Mouse (Mus musculus) CH12.LX (cell line): Measurements from ENCODE around the gene Hist1h3g. TPM values are rescaled to one million over a fixed set of nuclear protein-coding genes. Genes with fewer than 3 reads are reported as not detected.

ENCODE experiments used
- DNase-seq: peaks from one replicate; pipeline ENCODE4 v3.0.0-alpha.2; 2013; ENCODE audit errors: extremely low read depth
- H3K27ac ChIP-seq: 2 replicates; pipeline ENCODE4 v1.5.1; 2012; ENCODE audit warnings: low read depth, mild to moderate bottlenecking, control low read depth, moderate library complexity; ENCODE audit not compliant: insufficient read depth
- H3K27me3 ChIP-seq: replicated peaks from 2 replicates; pipeline ENCODE3; 2012; ENCODE audit warnings: inconsistent platforms
- H3K36me3 ChIP-seq, 2 experiments: replicated peaks in 1 of 2; 2 replicates each; pipeline versions ENCODE3 to v1.6.1; 2012; ENCODE audit warnings: inconsistent platforms in 1 of 2, low read length in 1 of 2, mild to moderate bottlenecking in 1 of 2, mixed read lengths in 1 of 2, moderate library complexity in 1 of 2; ENCODE audit not compliant: control insufficient read depth in 1 of 2, insufficient read depth in 1 of 2
- H3K4me1 ChIP-seq, 2 experiments: 2 replicates each; pipeline ENCODE4 v1.6.1; 2012; ENCODE audit warnings: inconsistent platforms in 1 of 2, moderate library complexity in 1 of 2; ENCODE audit not compliant: insufficient read depth in 2 of 2, control insufficient read depth in 1 of 2
- H3K4me2 ChIP-seq: 2 replicates; pipeline ENCODE4 v1.6.1; 2012; ENCODE audit warnings: low read depth, mild to moderate bottlenecking, control low read depth; ENCODE audit not compliant: poor library complexity, insufficient read depth, severe bottlenecking
- H3K4me3 ChIP-seq, 3 experiments: fragments of 150-350 bp in 1 of 3; sonication (generic) in 1 of 3; replicated peaks in 1 of 3; 2 replicates each; pipeline versions ENCODE3 to v1.5.1; 2011 to 2012; ENCODE audit warnings: low read depth in 2 of 3, low read length in 2 of 3, mild to moderate bottlenecking in 2 of 3, moderate library complexity in 2 of 3, control low read depth in 1 of 3, improper control_type of control experiment in 1 of 3, inconsistent platforms in 1 of 3, mixed read lengths in 1 of 3; ENCODE audit not compliant: poor library complexity in 1 of 3
- H3K79me2 ChIP-seq: replicated peaks from 2 replicates; pipeline ENCODE4 v1.6.1; 2012; ENCODE audit warnings: mild to moderate bottlenecking, moderate library complexity; ENCODE audit not compliant: control insufficient read depth, poor library complexity, insufficient read depth, severe bottlenecking; ENCODE audit errors: extremely low read depth
- H3K9ac ChIP-seq: 2 replicates; pipeline ENCODE4 v1.6.1; 2012; ENCODE audit warnings: low read depth, mild to moderate bottlenecking, control low read depth, moderate library complexity; ENCODE audit not compliant: insufficient read depth
- H3K9me3 ChIP-seq: replicated peaks from 2 replicates; pipeline ENCODE3; 2012; ENCODE audit warnings: low read length, inconsistent platforms, mixed read lengths
- BHLHE40 ChIP-seq: IDR thresholded peaks from 2 replicates; pipeline ENCODE4 v1.6.1; 2011; ENCODE audit warnings: mild to moderate bottlenecking, low read depth, low read length, improper control_type of control experiment
- E2F4 ChIP-seq: IDR thresholded peaks from 2 replicates; pipeline ENCODE4 v1.6.1; 2011; ENCODE audit warnings: low read depth, low read length, improper control_type of control experiment; ENCODE audit not compliant: insufficient replicate concordance
- ELF1 ChIP-seq: IDR thresholded peaks from 2 replicates; pipeline ENCODE4 v1.6.1; 2014; ENCODE audit warnings: low read depth, mild to moderate bottlenecking, inconsistent platforms, low read length, improper control_type of control experiment
- ETS1 ChIP-seq: conservative IDR thresholded peaks from 2 replicates; pipeline ENCODE4 v1.6.1; 2012; ENCODE audit warnings: low read depth, mild to moderate bottlenecking, inconsistent platforms, low read length, improper control_type of control experiment, moderate library complexity
- GABPA ChIP-seq: IDR thresholded peaks from 2 replicates; pipeline ENCODE4 v1.6.1; 2012; ENCODE audit warnings: low read depth, low read length, improper control_type of control experiment, inconsistent platforms; ENCODE audit not compliant: insufficient replicate concordance
- HCFC1 ChIP-seq: IDR thresholded peaks from 2 replicates; pipeline ENCODE4 v1.6.1; 2012; ENCODE audit warnings: low read depth, mild to moderate bottlenecking, inconsistent platforms, low read length, improper control_type of control experiment
- KAT2A ChIP-seq: IDR thresholded peaks from 2 replicates; pipeline ENCODE4 v1.6.1; 2012; ENCODE audit warnings: low read length, improper control_type of control experiment, inconsistent platforms; ENCODE audit not compliant: insufficient replicate concordance
- MAFK ChIP-seq: IDR thresholded peaks from 2 replicates; pipeline ENCODE4 v1.6.1; 2011; ENCODE audit warnings: low read length, improper control_type of control experiment; ENCODE audit not compliant: insufficient replicate concordance
- MAX ChIP-seq: IDR thresholded peaks from 2 replicates; pipeline ENCODE4 v1.6.1; 2011; ENCODE audit warnings: low read length, improper control_type of control experiment
- MAZ ChIP-seq: IDR thresholded peaks from 2 replicates; pipeline ENCODE4 v1.6.1; 2012; ENCODE audit warnings: low read depth, mild to moderate bottlenecking, inconsistent platforms, low read length, improper control_type of control experiment, moderate library complexity
- MXI1 ChIP-seq: IDR thresholded peaks from 2 replicates; pipeline ENCODE4 v1.6.1; 2011; ENCODE audit warnings: mild to moderate bottlenecking, low read depth, low read length, improper control_type of control experiment
- MYC ChIP-seq: IDR thresholded peaks from 2 replicates; pipeline ENCODE4 v1.6.1; 2011; ENCODE audit warnings: low read depth, mild to moderate bottlenecking, improper control_type of control experiment, low read length
- NRF1 ChIP-seq: IDR thresholded peaks from 2 replicates; pipeline ENCODE4 v1.6.1; 2014; ENCODE audit warnings: low read depth, mild to moderate bottlenecking, inconsistent platforms, low read length, improper control_type of control experiment, moderate library complexity
- PAX5 ChIP-seq: IDR thresholded peaks from 2 replicates; pipeline ENCODE4 v1.6.1; 2012; ENCODE audit warnings: low read length, inconsistent platforms, mixed read lengths
- POLR2A ChIP-seq: IDR thresholded peaks from 2 replicates; pipeline ENCODE4 v1.6.1; 2011; ENCODE audit warnings: low read depth, mild to moderate bottlenecking, improper control_type of control experiment, low read length
- POLR2AphosphoS2 ChIP-seq: IDR thresholded peaks from 2 replicates; pipeline ENCODE4 v1.6.1; 2011; ENCODE audit warnings: low read depth, low read length, improper control_type of control experiment
- SIN3A ChIP-seq: IDR thresholded peaks from 2 replicates; pipeline ENCODE4 v1.6.1; 2012; ENCODE audit warnings: low read length, improper control_type of control experiment, inconsistent platforms
- TBP ChIP-seq: conservative IDR thresholded peaks from 2 replicates; pipeline ENCODE4 v1.6.1; 2011; ENCODE audit warnings: low read depth, low read length, improper control_type of control experiment
- UBTF ChIP-seq: IDR thresholded peaks from 2 replicates; pipeline ENCODE4 v1.6.1; 2012; ENCODE audit warnings: low read depth, mild to moderate bottlenecking, inconsistent platforms, low read length, improper control_type of control experiment, moderate library complexity
- USF2 ChIP-seq: conservative IDR thresholded peaks from 2 replicates; pipeline ENCODE4 v1.6.1; 2011; ENCODE audit warnings: low read depth, low read length, improper control_type of control experiment
- ZC3H11A ChIP-seq: IDR thresholded peaks from 2 replicates; pipeline ENCODE4 v1.6.1; 2012; ENCODE audit warnings: low read depth, mild to moderate bottlenecking, inconsistent platforms, low read length, improper control_type of control experiment
- ZMIZ1 ChIP-seq: IDR thresholded peaks from 2 replicates; pipeline ENCODE4 v1.6.1; 2012; ENCODE audit warnings: low read depth, mild to moderate bottlenecking, inconsistent platforms, low read length, improper control_type of control experiment
- dilution Hi-C: fragments of 300-500 bp; cut with MboI; formaldehyde crosslinking; loops from 2 replicates; pipeline ENCODE4 v1.14.3; 2020; ENCODE audit warnings: low sequenced_read_pairs; ENCODE audit not compliant: extremely low pct_unique_long_range_greater_than_20kb, extremely low pct_ligation_motif_present
- in situ Hi-C: fragments of 300-500 bp; cut with MboI; formaldehyde crosslinking; loops from 3 replicates; pipeline ENCODE4 v1.14.3; 2019; ENCODE audit warnings: low sequenced_read_pairs, low pct_ligation_motif_present, low pct_unique_long_range_greater_than_20kb, mixed read lengths
- polyA plus RNA-seq: library from polyadenylated mRNA; unstranded; fragments of >175 nt; gene quantifications from 2 replicates; pipeline ENCODE4 v1.2.1, GENCODE M21; 2012; ENCODE audit warnings: low read depth; ENCODE audit not compliant: insufficient read length
- total RNA-seq, 2 experiments: library from RNA; depleted of rRNA; stranded (reverse); fragments of 300-350 nt in 1 of 2; fragments of >200 nt in 1 of 2; gene quantifications; 2 replicates each; pipeline ENCODE4 v1.2.3; 2012 to 2014

Hist1h3g gene
- total and polyA plus RNA-seq, 3 experiments, result 3.4 to 608 (median 75.3) TPM

DNA sequence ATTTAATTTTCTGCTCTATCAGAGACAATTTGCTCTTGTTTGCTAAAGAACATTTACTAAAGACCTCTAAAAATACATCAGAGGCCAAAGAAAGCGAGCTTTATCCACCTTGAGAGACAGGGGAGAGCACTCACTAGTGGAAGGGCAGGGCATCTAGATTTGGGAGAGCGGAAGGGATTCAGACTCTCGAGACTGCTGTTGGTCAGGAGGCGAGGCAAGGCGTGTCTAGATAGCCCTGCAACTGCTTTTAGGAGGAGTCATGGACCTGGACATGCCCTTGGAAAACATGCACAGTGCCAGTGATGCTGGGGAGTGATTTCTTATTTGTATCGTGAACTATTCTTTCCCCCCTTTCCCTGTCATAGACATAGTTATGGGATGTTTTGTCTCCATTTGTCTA is 39.7 kb upstream of the Hist1h3g start:
- H3K9me3 ChIP-seq, result peaks cover 2% of the 10 kb centered on the region

GRCm38 (mm10) chr13:23497656-23498321 is 37.4 kb upstream of the Hist1h3g start:
- in situ Hi-C loops, result no loop called here
- H3K9ac ChIP-seq, result no peak overlapping the region; the same call in 1 of the 2 replicates

More for the DNA sequence above, 39.7 kb upstream of the Hist1h3g start:
- H3K4me1 ChIP-seq, result peaks cover 0 to 3% of the 10 kb centered on the region in 2 experiments; a peak in 2 of 4 replicates
- no peak for TF ChIP-seq NRF1
- no peak for TF ChIP-seq TBP
- TF ChIP-seq ZMIZ1, result no peak
- TF ChIP-seq GABPA, result no peak
- no peak for TF ChIP-seq POLR2AphosphoS2
- TF ChIP-seq BHLHE40, result no peak
- no peak for TF ChIP-seq ELF1
- TF ChIP-seq HCFC1, result no peak
- TF ChIP-seq POLR2A, result no peak
- TF ChIP-seq MAFK, result no peak
- TF ChIP-seq, all 38 proteins: peak for 0
- Histone ChIP-seq H3K79me2 (no peaks in the 10 kb centered on the region), H3K27me3 (peaks cover 2% of the 10 kb centered on the region), H3K27ac (no peak overlapping the region), H3K36me3 (no peaks in the 10 kb centered on the region), H3K9ac (no peak overlapping the region), H3K4me3 (no peak overlapping the region), H3K4me2 (no peak overlapping the region)
- dilution Hi-C loops (no loop called here), in situ Hi-C loops (no loop called here)
- DNase-seq, result no peak

More at GRCm38 (mm10) chr13:23497656-23498321, 37.4 kb upstream of the Hist1h3g start:
- peaks cover 2% of the 10 kb centered on the region for H3K9me3 ChIP-seq
- no peak overlapping the region for H3K4me2 ChIP-seq
- dilution Hi-C loops, result no loop called here
- TF ChIP-seq MYC (no peak; the same call in 1 of the 2 replicates), ZC3H11A (no peak), SIN3A (no peak), TBP (peak; percentile 100), PAX5 (no peak), ZMIZ1 (no peak), E2F4 (0 out of 2 replicates have a peak, but pooled peaks have one; percentile 56), USF2 (no peak), ELF1 (peak; percentile 93), BHLHE40 (no peak), ETS1 (no peak), KAT2A (0 out of 2 replicates have a peak, but pooled peaks have one; percentile 53), POLR2A (no peak), MAX (no peak), MXI1 (0 out of 2 replicates have a peak, but pooled peaks have one; percentile 2), HCFC1 (no peak), UBTF (no peak), MAZ (no peak), NRF1 (peak; percentile 58; the same call in 1 of the 2 replicates), MAFK (peak; percentile 95)
- no peaks in the 10 kb centered on the region for H3K27me3 ChIP-seq
- peaks cover 0 to 3% of the 10 kb centered on the region in 2 experiments; a peak in 2 of 4 replicates for H3K4me1 ChIP-seq
- DNase-seq, result peak; percentile 75
- H3K36me3 ChIP-seq, result no peaks in the 10 kb centered on the region
- H3K4me3 ChIP-seq, result peak overlapping the region; percentile 22 to 53 (median 36)
- H3K27ac ChIP-seq, result no peak overlapping the region
- no peaks in the 10 kb centered on the region for H3K79me2 ChIP-seq
